Comparison of ENCODE assay signal across 8 mouse cellular contexts in genomic region chr3:127763076-127763612, GRCm38 (mm10). TPM values are rescaled to one million over a fixed set of nuclear protein-coding genes. Genes with fewer than 3 reads are reported as not detected.
DNase-seq lines count a peak whose midpoint lies in the region; ATAC-seq and TF ChIP-seq lines count a peak whose summit lies in the region.

No protein-coding gene starts in this region.

- ATAC-seq in hindbrain, embryonic 16.5 days: no peak
- ATAC-seq in forebrain, embryonic 12.5 days (ENCODE audit: low FRiP score): 0 out of 2 replicates have a peak, but pooled peaks have one; percentile 50
- ATAC-seq in hindbrain, postnatal 0 days: no peak

- TF ChIP-seq CTCF in hindbrain, postnatal 0 days (IDR thresholded peaks at IDR 0.05; ENCODE audit: low read depth): peak; percentile 83

- peaks cover 57% of the 10 kb centered on the region for H3K27me3 ChIP-seq in hindbrain, embryonic 10.5 days (ENCODE audit: insufficient read depth, poor library complexity, severe bottlenecking)
- peaks cover 3% of the 10 kb centered on the region; the same call in 1 of the 2 replicates for H3K27me3 ChIP-seq in hindbrain, embryonic 16.5 days (replicated peaks; ENCODE audit: control insufficient read depth, insufficient read depth, low read length)
- H3K27me3 ChIP-seq in forebrain, embryonic 12.5 days: peaks cover 58% of the 10 kb centered on the region
- no peaks in the 10 kb centered on the region for H3K27me3 ChIP-seq in hindbrain, postnatal 0 days (ENCODE audit: insufficient read depth, low read length)

- no peak overlapping the region for H3K4me3 ChIP-seq in hindbrain, embryonic 10.5 days
- no peak overlapping the region for H3K4me3 ChIP-seq in hindbrain, embryonic 16.5 days (ENCODE audit: low read length)
- no peak overlapping the region for H3K4me3 ChIP-seq in forebrain, embryonic 12.5 days (replicated peaks)
- no peak overlapping the region for H3K4me3 ChIP-seq in hindbrain, postnatal 0 days (ENCODE audit: low read length)

- peak; percentile 77 for DNase-seq in hindbrain, embryonic 10.5 days (ENCODE audit: low spot score)
- DNase-seq in brain, adult 2 months (ENCODE audit: low read depth, low spot score): peak; percentile 88
- peak; percentile 74 for DNase-seq in hindbrain, postnatal 0 days (ENCODE audit: low spot score)
- DNase-seq in left cerebral cortex, postnatal 14 days (ENCODE audit: low spot score in 2 of 2): peak; percentile 59 to 70
- peak; percentile 90 for DNase-seq in mesoderm, embryonic 11.5 days (ENCODE audit: low read depth, low spot score)
- DNase-seq in spleen, postnatal 4 days (ENCODE audit: low spot score in 2 of 2): peak; percentile 78 to 94

- no peaks in the 10 kb centered on the region for H3K9me3 ChIP-seq in hindbrain, embryonic 10.5 days
- H3K9me3 ChIP-seq in hindbrain, embryonic 16.5 days (ENCODE audit: control insufficient read depth, low read length): no peaks in the 10 kb centered on the region
- H3K9me3 ChIP-seq in forebrain, embryonic 12.5 days: no peaks in the 10 kb centered on the region
- no peaks in the 10 kb centered on the region for H3K9me3 ChIP-seq in hindbrain, postnatal 0 days (ENCODE audit: low read length)

- H3K4me2 ChIP-seq in hindbrain, embryonic 16.5 days (ENCODE audit: low read length): no peak overlapping the region
- no peak overlapping the region for H3K4me2 ChIP-seq in forebrain, embryonic 12.5 days
- no peak overlapping the region for H3K4me2 ChIP-seq in hindbrain, postnatal 0 days (ENCODE audit: low read depth, low read length)

- H3K36me3 ChIP-seq in hindbrain, embryonic 10.5 days: no peaks in the 10 kb centered on the region
- no peaks in the 10 kb centered on the region for H3K36me3 ChIP-seq in hindbrain, embryonic 16.5 days (ENCODE audit: control insufficient read depth, insufficient read depth, low read length)
- no peaks in the 10 kb centered on the region for H3K36me3 ChIP-seq in forebrain, embryonic 12.5 days (replicated peaks)
- no peaks in the 10 kb centered on the region for H3K36me3 ChIP-seq in hindbrain, postnatal 0 days (ENCODE audit: insufficient read depth, low read length)

- no peak overlapping the region for H3K9ac ChIP-seq in hindbrain, embryonic 16.5 days (ENCODE audit: low read depth, low read length)
- H3K9ac ChIP-seq in forebrain, embryonic 12.5 days: no peak overlapping the region
- H3K9ac ChIP-seq in hindbrain, postnatal 0 days (replicated peaks; ENCODE audit: low read length): no peak overlapping the region

- H3K27ac ChIP-seq in hindbrain, embryonic 10.5 days: no peak overlapping the region
- H3K27ac ChIP-seq in hindbrain, embryonic 16.5 days (ENCODE audit: low read depth, low read length): no peak overlapping the region
- H3K27ac ChIP-seq in forebrain, embryonic 12.5 days: no peak overlapping the region
- H3K27ac ChIP-seq in hindbrain, postnatal 0 days: no peak overlapping the region

- peaks cover 10% of the 10 kb centered on the region for H3K4me1 ChIP-seq in hindbrain, embryonic 10.5 days (replicated peaks)
- no peaks in the 10 kb centered on the region for H3K4me1 ChIP-seq in hindbrain, embryonic 16.5 days (ENCODE audit: control insufficient read depth, insufficient read depth, low read depth, low read length)
- peaks cover 9% of the 10 kb centered on the region for H3K4me1 ChIP-seq in forebrain, embryonic 12.5 days
- H3K4me1 ChIP-seq in hindbrain, postnatal 0 days (ENCODE audit: insufficient read depth, low read length): no peaks in the 10 kb centered on the region

- intact Hi-C loops in left cerebral cortex, postnatal 14 days (cut with DNase I): loop anchor here (2.0 kb wide), 1 partner anchor 190 kb away; no protein-coding TSS in a partner anchor

- WGBS in hindbrain, embryonic 10.5 days: 29% methylated on average over 7 of the region's 7 CpGs
- WGBS in hindbrain, embryonic 16.5 days: 24% methylated on average over 7 of the region's 7 CpGs
- WGBS in forebrain, embryonic 12.5 days: 29% methylated on average over 7 of the region's 7 CpGs
- WGBS in hindbrain, postnatal 0 days: 25% methylated on average over 7 of the region's 7 CpGs

RNA-seq across cellular contexts. Expression of gene Alpk1, which starts 17.2 kb away (rescaled TPM):
- polyA plus RNA-seq in hindbrain, embryonic 10.5 days (2016; fragmentation: Nextera tagmentation; extraction: Ambion mirVana): 1.1 and 1.4 TPM in 2 replicates
- 0.46 and 0.72 TPM in 2 replicates for polyA plus RNA-seq in hindbrain, embryonic 16.5 days (2015; fragmentation: Nextera tagmentation; extraction: Ambion mirVana)
- 1.6 and 2.2 TPM in 2 replicates for polyA plus RNA-seq in forebrain, embryonic 12.5 days (2016; fragmentation: Nextera tagmentation; extraction: Ambion mirVana)
- total RNA-seq in hindbrain, postnatal 0 days (2014; rRNA removed): 1.3 and 5.3 TPM in 2 replicates
- polyA plus RNA-seq in hindbrain, postnatal 0 days (2015; fragmentation: Nextera tagmentation; extraction: Ambion mirVana): 0.49 and 0.57 TPM in 2 replicates
- 1 to 10 TPM; 3.9 to 4.9 TPM for total RNA-seq in left cerebral cortex, postnatal 14 days (2021)

RNA-seq across cellular contexts. Expression of gene Tifa, which starts 26.5 kb away (rescaled TPM):
- polyA plus RNA-seq in hindbrain, embryonic 10.5 days (2016; fragmentation: Nextera tagmentation; extraction: Ambion mirVana): 2.0 and 2.3 TPM in 2 replicates
- polyA plus RNA-seq in hindbrain, embryonic 16.5 days (2015; fragmentation: Nextera tagmentation; extraction: Ambion mirVana): 2.8 and 3.8 TPM in 2 replicates
- 3.8 and 4.2 TPM in 2 replicates for polyA plus RNA-seq in forebrain, embryonic 12.5 days (2016; fragmentation: Nextera tagmentation; extraction: Ambion mirVana)
- 1.7 and 1.9 TPM in 2 replicates for total RNA-seq in hindbrain, postnatal 0 days (2014; rRNA removed)
- 3.6 and 3.8 TPM in 2 replicates for polyA plus RNA-seq in hindbrain, postnatal 0 days (2015; fragmentation: Nextera tagmentation; extraction: Ambion mirVana)
- 1 to 10 TPM; 3.8 to 6.3 TPM for total RNA-seq in left cerebral cortex, postnatal 14 days (2021)
